Mouse (Mus musculus): ENCODE data around the gene Rbpj.

DNA sequence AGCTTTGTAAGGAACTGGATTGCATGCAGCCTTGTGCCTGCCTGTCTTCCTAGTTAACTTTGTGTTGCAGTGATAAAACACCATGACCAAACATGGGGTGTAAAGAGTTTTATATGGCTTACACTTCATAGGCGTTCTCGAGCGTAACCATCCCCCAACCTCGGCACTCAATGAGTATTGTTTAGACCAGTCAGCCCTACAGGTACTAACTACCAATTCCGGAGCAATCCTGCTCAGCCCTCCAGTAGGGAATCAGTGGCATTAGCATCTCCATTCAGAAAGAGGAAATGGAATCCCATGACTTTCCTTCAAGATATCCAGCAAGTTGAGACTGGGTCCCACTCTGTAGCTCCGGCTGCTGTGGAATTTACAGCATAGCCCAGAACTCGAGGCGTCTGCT lies 89.5 kb downstream of the Rbpj start:
- no peak for TF ChIP-seq POLR2A (IDR thresholded peaks at IDR 0.05; ENCODE audit: insufficient read depth, low read depth, low read length)
- TF ChIP-seq CTCF (IDR thresholded peaks at IDR 0.05; ENCODE audit: insufficient read depth, low read depth, low read length) = no peak

Data from olfactory bulb, adult 2 months (tissue).